Mouse (Mus musculus): ENCODE measurements around the gene Pklr. TPM values are rescaled to one million over a fixed set of nuclear protein-coding genes. Genes with fewer than 3 reads are reported as not detected.
A peak's percentile ranks its signal among the peaks of the same experiment; 100 is the strongest.

Pklr gene
- polyA plus RNA-seq, 1 experiment, result not detected

GRCm38 (mm10) chr3:89175544-89175943 is 39.6 kb downstream of the Pklr start:
- Histone ChIP-seq H3K4me1 (ENCODE audit: control insufficient read depth, insufficient read depth, low read length) (peaks cover 7% of the 10 kb centered on the region), H3K27ac (ENCODE audit: insufficient read depth, low read depth, low read length) (no peak overlapping the region), H3K4me3 (ENCODE audit: insufficient read depth, low read length) (no peak overlapping the region)
- TF ChIP-seq CTCF (IDR thresholded peaks at IDR 0.05; ENCODE audit: low read depth, low read length), result no peak
- no peak for TF ChIP-seq POLR2A (IDR thresholded peaks at IDR 0.05; ENCODE audit: borderline replicate concordance, low read depth, low read length)

GRCm38 (mm10) chr3:89176421-89176820 is 40.5 kb downstream of the Pklr start:
- no peak overlapping the region for H3K4me3 ChIP-seq (ENCODE audit: insufficient read depth, low read length)

GRCm38 (mm10) chr3:89177242-89178106 is 41.5 kb downstream of the Pklr start, which contains the start of gene Scamp3:
Gene Scamp3 (plus strand): TSS chr3:89177473.
- no peak for TF ChIP-seq POLR2A (IDR thresholded peaks at IDR 0.05; ENCODE audit: borderline replicate concordance, low read depth, low read length)
- no peak for TF ChIP-seq CTCF (IDR thresholded peaks at IDR 0.05; ENCODE audit: low read depth, low read length)
- H3K4me1 ChIP-seq (ENCODE audit: control insufficient read depth, insufficient read depth, low read length), result peaks cover 7% of the 10 kb centered on the region
- H3K27ac ChIP-seq (ENCODE audit: insufficient read depth, low read depth, low read length), result peak within 1 kb of the TSS; percentile 64
- H3K4me3 ChIP-seq (ENCODE audit: insufficient read depth, low read length), result peak within 1 kb of the TSS; percentile 74

More at GRCm38 (mm10) chr3:89176421-89176820, 40.5 kb downstream of the Pklr start:
- Histone ChIP-seq H3K27ac (ENCODE audit: insufficient read depth, low read depth, low read length) (peak overlapping the region; percentile 22; the same call in 1 of the 2 replicates), H3K4me1 (ENCODE audit: control insufficient read depth, insufficient read depth, low read length) (peaks cover 7% of the 10 kb centered on the region)
- TF ChIP-seq POLR2A (IDR thresholded peaks at IDR 0.05; ENCODE audit: borderline replicate concordance, low read depth, low read length) (no peak), CTCF (IDR thresholded peaks at IDR 0.05; ENCODE audit: low read depth, low read length) (no peak)

GRCm38 (mm10) chr3:89178107-89178385 is 42.1 kb downstream of the Pklr start:
- Histone ChIP-seq H3K4me1 (ENCODE audit: control insufficient read depth, insufficient read depth, low read length) (peaks cover 7% of the 10 kb centered on the region), H3K4me3 (ENCODE audit: insufficient read depth, low read length) (peak overlapping the region; percentile 74), H3K27ac (ENCODE audit: insufficient read depth, low read depth, low read length) (peak overlapping the region; percentile 64)
- no peak for TF ChIP-seq CTCF (IDR thresholded peaks at IDR 0.05; ENCODE audit: low read depth, low read length)
- TF ChIP-seq POLR2A (IDR thresholded peaks at IDR 0.05; ENCODE audit: borderline replicate concordance, low read depth, low read length), result no peak

GRCm38 (mm10) chr3:89179056-89179455 is 43.1 kb downstream of the Pklr start:
- Histone ChIP-seq H3K4me3 (ENCODE audit: insufficient read depth, low read length) (0 out of 2 replicates have a peak overlapping the region, but pooled peaks have one; percentile 74), H3K27ac (ENCODE audit: insufficient read depth, low read depth, low read length) (no peak overlapping the region), H3K4me1 (ENCODE audit: control insufficient read depth, insufficient read depth, low read length) (peaks cover 7% of the 10 kb centered on the region)
- TF ChIP-seq POLR2A (IDR thresholded peaks at IDR 0.05; ENCODE audit: borderline replicate concordance, low read depth, low read length), result no peak
- no peak for TF ChIP-seq CTCF (IDR thresholded peaks at IDR 0.05; ENCODE audit: low read depth, low read length)

GRCm38 (mm10) chr3:89181749-89182500 is 46.0 kb downstream of the Pklr start:
- no peak for TF ChIP-seq CTCF (IDR thresholded peaks at IDR 0.05; ENCODE audit: low read depth, low read length)
- no peak for TF ChIP-seq POLR2A (IDR thresholded peaks at IDR 0.05; ENCODE audit: borderline replicate concordance, low read depth, low read length)
- peaks cover 4% of the 10 kb centered on the region for H3K4me1 ChIP-seq (ENCODE audit: control insufficient read depth, insufficient read depth, low read length)
- H3K4me3 ChIP-seq (ENCODE audit: insufficient read depth, low read length), result no peak overlapping the region
- H3K27ac ChIP-seq (ENCODE audit: insufficient read depth, low read depth, low read length), result no peak overlapping the region

- no peak for TF ChIP-seq CTCF (IDR thresholded peaks at IDR 0.05; ENCODE audit: low read depth, low read length)
- TF ChIP-seq POLR2A (IDR thresholded peaks at IDR 0.05; ENCODE audit: borderline replicate concordance, low read depth, low read length), result no peak
- Histone ChIP-seq H3K27ac (ENCODE audit: insufficient read depth, low read depth, low read length) (no peak overlapping the region), H3K4me1 (ENCODE audit: control insufficient read depth, insufficient read depth, low read length) (peaks cover 4% of the 10 kb centered on the region), H3K4me3 (ENCODE audit: insufficient read depth, low read length) (no peak overlapping the region)
Measured at GRCm38 (mm10) chr3:89182531-89183057, 46.7 kb downstream of the Pklr start.

GRCm38 (mm10) chr3:89183058-89183958 is 47.4 kb downstream of the Pklr start, which contains the start of gene Fam189b:
Gene Fam189b (plus strand): TSS chr3:89183143.
- H3K4me3 ChIP-seq (ENCODE audit: insufficient read depth, low read length), result peak within 1 kb of the TSS; percentile 49
- TF ChIP-seq CTCF (IDR thresholded peaks at IDR 0.05; ENCODE audit: low read depth, low read length) (no peak), POLR2A (IDR thresholded peaks at IDR 0.05; ENCODE audit: borderline replicate concordance, low read depth, low read length) (no peak)
- H3K27ac ChIP-seq (ENCODE audit: insufficient read depth, low read depth, low read length), result no peak within 1 kb of the TSS
- peaks cover 4% of the 10 kb centered on the region for H3K4me1 ChIP-seq (ENCODE audit: control insufficient read depth, insufficient read depth, low read length)

- H3K27ac ChIP-seq (ENCODE audit: insufficient read depth, low read depth, low read length), result no peak overlapping the region
- TF ChIP-seq POLR2A (IDR thresholded peaks at IDR 0.05; ENCODE audit: borderline replicate concordance, low read depth, low read length), result no peak
- TF ChIP-seq CTCF (IDR thresholded peaks at IDR 0.05; ENCODE audit: low read depth, low read length), result no peak
- H3K4me3 ChIP-seq (ENCODE audit: insufficient read depth, low read length), result no peak overlapping the region
- peaks cover under 1% of the 10 kb centered on the region for H3K4me1 ChIP-seq (ENCODE audit: control insufficient read depth, insufficient read depth, low read length)
Measured at GRCm38 (mm10) chr3:89183959-89184315, 48.0 kb downstream of the Pklr start.

All from bone marrow macrophage, adult 2 months (primary cell).